Mouse (Mus musculus): ENCODE results near the gene Hemk1.

Hemk1 gene

DNA sequence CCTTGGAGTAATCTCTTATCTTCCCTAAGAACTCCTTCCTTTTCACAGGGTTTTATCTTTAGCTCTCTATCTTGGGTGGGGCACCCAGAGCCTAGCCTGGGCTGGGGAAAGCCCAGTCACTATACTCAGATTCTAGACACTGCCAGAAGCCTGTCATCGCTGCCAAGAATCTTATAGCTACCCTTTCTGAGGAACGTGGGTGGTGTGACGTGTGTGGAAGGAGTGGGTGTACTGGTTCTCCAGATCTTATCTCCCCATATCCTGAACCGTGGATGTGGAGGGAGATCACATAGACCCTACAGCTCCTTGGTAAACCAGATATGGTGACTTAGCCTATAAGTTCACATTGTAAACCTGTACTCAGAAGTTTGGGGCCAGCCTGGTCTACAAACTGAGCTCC lies 42.5 kb downstream of the Hemk1 start:
- DNase-seq (ENCODE audit: extremely low spot score) = no peak

DNA sequence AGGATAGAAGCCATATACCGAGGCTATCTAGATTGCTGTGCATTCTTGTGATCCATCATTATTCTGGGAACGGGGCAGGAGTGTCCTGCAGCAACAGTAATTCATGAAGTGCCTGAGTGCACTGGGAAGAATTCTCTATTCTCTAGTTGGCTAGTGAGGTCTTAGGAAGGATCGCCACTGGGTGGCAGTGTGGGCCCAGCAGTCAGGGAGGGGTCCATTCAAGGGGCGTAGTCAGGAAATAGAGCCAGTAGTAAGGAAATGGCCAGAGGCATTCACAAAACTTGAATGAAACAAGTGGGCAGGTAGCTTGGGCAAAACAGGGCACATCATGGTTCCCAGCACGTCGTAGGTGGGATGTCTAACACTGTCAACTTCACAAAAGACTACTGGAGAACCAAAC lies 43.9 kb downstream of the Hemk1 start:
- DNase-seq (ENCODE audit: extremely low spot score) = peak; percentile 70

- DNase-seq (ENCODE audit: extremely low spot score) = peak; percentile 81
Observed at GRCm38 (mm10) chr9:107290897-107291296, 47.3 kb downstream of the Hemk1 start.

- DNase-seq (ENCODE audit: extremely low spot score) = peak; percentile 84
Observed at GRCm38 (mm10) chr9:107289211-107290076, 48.7 kb downstream of the Hemk1 start, which contains the start of gene Mapkapk3. TSS of gene Mapkapk3 (minus strand) at chr9:107289877.

DNA sequence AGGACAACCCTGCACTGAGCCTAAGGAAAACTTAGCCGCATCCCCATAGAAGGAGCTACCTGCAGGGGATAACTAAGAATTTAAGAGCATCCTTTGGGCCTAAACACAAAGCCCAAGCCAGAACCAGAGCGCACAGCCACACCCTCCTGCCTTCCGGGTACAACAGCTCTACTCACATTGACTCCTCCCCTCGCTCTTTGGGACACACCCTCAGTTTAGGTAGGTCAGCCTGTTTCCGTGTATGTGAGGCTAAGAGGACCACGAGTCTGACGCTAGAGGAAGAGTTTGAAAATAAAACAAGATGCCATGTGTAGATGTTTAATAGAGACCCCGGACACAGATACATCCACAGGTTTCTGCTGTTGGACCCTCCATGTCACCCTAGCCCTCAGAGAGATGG lies 49.4 kb downstream of the Hemk1 start:
- no peak for DNase-seq (ENCODE audit: extremely low spot score)

DNA sequence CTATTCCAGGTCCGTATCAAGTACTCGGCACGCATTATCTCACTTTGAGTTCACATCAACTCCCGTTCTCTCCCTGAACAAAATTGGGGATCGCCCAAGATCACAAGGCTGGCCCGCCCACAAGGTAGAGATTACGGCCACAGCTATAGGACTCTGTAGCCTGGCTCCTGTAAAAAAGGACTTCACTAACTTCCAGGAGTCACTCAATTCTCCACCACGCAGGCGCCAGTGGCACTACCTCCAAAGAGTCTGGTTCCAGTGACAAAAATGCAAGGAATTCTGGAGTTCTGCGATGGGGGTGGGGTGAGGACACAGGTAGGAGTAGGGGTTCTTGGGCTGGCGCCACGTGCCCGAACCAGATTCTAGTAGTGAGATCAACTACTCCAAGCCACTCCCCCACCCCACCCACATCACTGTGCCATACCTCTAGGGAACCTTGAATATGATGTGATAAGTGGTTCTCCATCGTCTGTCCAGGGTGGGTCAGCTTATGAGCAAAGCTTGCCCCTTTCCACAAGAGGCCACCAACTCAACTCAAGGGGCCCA lies 50.0 kb downstream of the Hemk1 start:
- DNase-seq (ENCODE audit: extremely low spot score) = no peak

GRCm38 (mm10) chr9:107287294-107287693 lies 50.9 kb downstream of the Hemk1 start:
- no peak for DNase-seq (ENCODE audit: extremely low spot score)

DNA sequence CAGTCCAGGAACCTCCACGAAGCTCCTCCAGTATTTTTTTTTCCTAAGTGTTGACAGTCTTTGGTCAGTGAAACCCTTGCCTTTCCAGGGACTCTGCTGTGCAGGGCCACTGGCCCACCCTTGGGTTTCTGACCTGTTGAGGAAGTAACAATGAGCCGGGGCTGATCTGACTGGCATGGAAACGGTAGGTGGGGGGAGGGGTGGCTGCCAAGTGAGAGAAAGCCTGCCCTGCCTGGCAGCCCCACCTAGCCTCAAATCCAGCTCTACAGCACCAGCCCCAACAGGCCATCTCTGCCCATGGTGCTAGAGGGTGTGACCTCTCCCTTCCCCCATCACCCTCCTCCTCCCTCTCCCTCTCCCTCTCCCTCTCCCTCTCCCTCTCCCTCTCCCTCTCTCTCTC lies 53.1 kb downstream of the Hemk1 start:
- no peak for DNase-seq (ENCODE audit: extremely low spot score)

- no peak for DNase-seq (ENCODE audit: extremely low spot score)
Observed at GRCm38 (mm10) chr9:107282951-107283350, 55.2 kb downstream of the Hemk1 start.

DNA sequence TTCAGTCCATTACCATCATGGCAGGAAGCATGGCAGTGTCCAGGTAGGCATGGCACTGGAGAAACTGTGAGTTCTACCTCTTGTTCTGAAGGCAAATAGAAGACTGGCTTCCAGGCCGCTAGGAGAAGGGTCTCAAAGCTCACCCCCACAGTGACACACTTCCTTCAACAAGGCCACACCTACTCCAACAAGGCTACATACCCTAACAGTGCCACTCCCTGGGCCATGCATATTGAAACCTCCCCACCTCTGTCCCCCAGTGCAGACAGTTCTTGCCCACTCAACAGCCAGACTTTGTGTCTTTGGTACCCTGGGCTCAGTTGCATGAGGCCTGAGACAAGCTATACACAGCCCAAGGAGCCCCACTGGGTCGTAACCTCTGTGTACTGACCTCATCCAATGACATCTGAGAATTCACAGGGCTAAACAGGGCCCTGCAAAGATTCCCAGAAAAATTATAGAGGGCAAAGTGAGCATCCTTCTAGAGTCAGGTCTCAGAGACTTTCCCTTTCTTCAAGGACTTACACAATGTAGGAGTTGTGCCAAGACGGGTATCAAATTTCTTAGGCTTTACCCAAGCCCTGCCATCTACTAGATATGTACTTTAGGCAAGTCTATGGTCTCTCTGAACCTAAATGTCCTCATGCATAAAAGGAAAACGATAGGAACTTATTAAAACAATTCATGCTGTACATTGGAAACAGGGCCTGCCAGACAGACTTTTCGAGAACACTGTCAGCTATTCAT lies 56.7 kb downstream of the Hemk1 start:
- no peak for DNase-seq (ENCODE audit: extremely low spot score)

- no peak for DNase-seq (ENCODE audit: extremely low spot score)
Observed at GRCm38 (mm10) chr9:107280322-107281027, 57.7 kb downstream of the Hemk1 start.

DNA sequence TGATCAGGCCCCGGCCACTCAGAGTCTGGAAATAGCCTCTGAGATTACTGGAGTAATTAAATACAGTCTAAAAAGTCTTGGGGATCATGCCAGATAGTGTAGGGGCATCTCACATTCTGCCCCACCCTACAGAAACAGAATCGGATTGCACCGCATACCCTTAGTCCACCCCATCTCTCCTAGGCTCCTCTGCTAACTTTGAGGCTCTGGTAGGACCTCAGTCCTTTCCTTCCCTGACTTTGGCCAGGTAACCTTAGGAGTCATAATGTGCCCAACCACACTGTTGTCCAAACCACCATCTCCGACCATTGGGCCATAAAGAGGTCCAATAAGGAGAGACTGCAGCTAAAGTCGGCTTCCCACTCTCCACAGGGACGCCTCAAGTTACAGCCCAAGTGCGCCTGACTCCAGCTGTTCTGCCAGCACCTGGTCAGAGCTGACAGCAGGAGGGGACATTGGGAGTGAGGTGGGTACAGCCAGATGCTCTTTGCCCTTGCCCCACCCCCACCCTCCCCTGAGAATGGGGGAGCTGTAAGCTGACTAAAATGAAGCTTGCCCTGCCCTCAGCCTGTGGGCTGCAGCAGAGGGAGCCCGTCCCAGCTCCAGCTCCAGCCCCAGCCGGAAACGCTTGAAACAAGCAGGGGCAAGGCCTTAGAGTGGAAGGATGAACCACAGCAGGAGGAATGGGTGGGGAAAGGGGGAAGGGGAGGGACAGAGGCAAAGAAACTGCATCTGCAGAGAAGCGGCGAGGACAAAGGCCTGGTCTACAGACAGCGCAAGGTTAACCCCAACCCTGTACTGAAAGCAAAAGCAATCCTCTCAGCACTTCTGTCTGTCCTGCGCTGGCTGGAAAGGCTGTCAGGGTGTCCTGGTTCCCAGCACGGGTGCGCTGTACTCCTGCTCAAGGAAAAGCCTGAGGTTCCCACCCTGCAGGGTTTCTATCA lies 58.5 kb downstream of the Hemk1 start:
- DNase-seq (ENCODE audit: extremely low spot score) = peak; percentile 52

- DNase-seq (ENCODE audit: extremely low spot score) = no peak
Observed at GRCm38 (mm10) chr9:107278527-107279377, 59.4 kb downstream of the Hemk1 start.

GRCm38 (mm10) chr9:107278126-107278525 lies 60.0 kb downstream of the Hemk1 start:
- no peak for DNase-seq (ENCODE audit: extremely low spot score)

DNA sequence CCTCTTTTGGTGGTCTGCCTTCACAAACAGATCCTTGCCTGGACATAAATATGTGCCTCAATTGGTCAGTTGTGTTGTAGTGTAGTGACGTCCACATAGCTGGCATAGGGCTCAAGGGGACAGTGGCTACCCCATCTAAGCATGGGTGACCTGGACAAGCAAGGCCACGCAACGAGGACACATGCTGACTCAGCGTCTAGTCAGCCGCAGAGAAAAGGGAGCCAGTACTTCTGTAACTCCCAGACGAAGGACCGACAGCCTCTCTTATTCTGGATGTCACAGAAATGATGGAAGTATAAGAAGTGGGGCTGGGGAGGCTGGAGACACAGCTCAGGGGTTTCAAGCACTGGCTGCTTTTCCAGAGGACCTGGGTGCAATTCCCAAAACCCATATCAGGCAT lies 60.5 kb downstream of the Hemk1 start:
- DNase-seq (ENCODE audit: extremely low spot score) = no peak

Measured in embryo, embryonic 9.5 days (tissue).